Mouse (Mus musculus): ENCODE data around the gene Rbbp4. TPM values are rescaled to one million over a fixed set of nuclear protein-coding genes. Genes with fewer than 3 reads are reported as not detected.

The Rbbp4 gene
- polyA plus RNA-seq (2012; rRNA removed), result 16.3 and 16.6 TPM in 2 replicates

DNA sequence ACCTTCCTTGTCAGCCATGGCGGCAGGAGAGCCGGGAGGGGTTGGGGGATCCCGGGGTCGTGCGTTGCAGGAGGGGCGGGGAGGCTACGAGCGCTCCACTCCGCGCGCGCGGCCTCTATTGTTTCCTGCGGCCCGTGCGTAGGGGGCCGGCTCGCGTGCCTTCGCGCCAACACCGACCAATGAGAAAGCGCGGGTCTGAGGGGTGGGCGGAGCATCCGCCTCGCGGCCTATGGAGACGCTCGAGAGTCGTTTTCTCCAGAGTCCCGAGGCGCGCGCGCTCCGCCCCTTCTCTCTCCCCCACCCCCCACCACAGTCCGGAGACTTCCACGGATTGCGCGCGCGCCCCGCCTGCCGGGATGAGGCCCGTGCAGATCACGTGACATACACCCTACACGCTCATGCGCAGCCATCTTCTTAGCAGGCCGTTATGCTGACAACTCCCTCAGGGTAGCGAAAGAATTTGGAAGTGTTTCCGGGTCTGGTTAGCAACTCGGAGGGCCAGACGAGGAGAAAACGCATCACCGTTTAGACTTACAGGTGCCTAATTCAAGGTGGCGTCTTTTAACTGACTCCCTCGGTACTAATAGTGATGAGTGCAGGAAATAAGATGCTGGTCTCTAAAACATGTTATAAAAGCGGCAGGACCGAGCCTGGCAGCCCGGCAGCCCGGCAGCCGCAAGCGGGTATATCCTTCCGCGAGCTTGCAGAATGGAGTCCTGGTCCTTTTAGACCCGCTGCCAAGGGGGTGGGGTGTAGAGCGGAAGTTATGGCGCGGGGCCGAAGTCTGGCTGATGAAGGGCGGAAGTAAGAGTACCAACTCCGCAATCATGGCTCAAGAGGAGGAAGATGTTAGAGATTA, at the start of gene Rbbp4, which contains the start of gene Zbtb8os:
Gene Rbbp4 (minus strand): TSS at position 155 of the 859 bp plus-strand sequence.
Gene Zbtb8os (plus strand): TSS at position 480 of the 859 bp plus-strand sequence.
- 1% methylated on average over 72 of the region's 73 CpGs for WGBS

DNA sequence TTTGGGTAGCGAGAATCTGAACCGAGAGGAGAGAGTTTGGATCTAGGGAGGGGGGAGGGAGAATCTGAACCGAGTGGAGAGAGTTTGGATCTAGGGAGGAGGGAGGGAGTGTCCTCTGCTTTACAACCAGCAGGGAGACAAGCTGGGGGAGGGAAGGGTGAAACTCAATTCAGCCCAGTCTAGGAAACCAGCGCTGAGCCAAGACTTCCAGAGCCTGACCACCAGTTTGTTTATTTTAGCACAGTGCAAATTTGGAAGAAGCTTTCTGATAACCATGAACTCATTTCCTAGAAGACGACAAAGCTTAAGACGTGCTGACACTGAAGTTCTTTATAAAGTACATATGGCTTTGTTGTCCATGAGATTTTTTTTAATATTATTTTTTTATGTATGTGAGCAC, 49.3 kb upstream of the Rbbp4 start:
- no peak overlapping the region for H3K4me3 ChIP-seq (ENCODE audit: extremely low read depth, insufficient read depth, insufficient read length)
- H3K36me3 ChIP-seq (ENCODE audit: control insufficient read depth, insufficient read depth, low read length), result no peaks in the 10 kb centered on the region
- DNase-seq (ENCODE audit: low read depth in 1 of 2, low spot score in 2 of 2), result no peak
- H3K27ac ChIP-seq (ENCODE audit: insufficient read depth, low read length), result no peak overlapping the region
- H3K27me3 ChIP-seq (ENCODE audit: control insufficient read depth, insufficient read depth, low read length), result no peaks in the 10 kb centered on the region
- WGBS, result 60% methylated on average over 6 of the region's 6 CpGs
- TF ChIP-seq POLR2A (IDR thresholded peaks at IDR 0.05; ENCODE audit: low read depth, low read length) (no peak), CTCF (IDR thresholded peaks at IDR 0.05; ENCODE audit: extremely low read depth, insufficient read depth, insufficient read length, insufficient replicate concordance) (no peak)
- H3K4me1 ChIP-seq (ENCODE audit: control insufficient read depth, insufficient read depth, insufficient read length), result no peaks in the 10 kb centered on the region

More for the DNA sequence above, at the start of gene Rbbp4, which contains the start of gene Zbtb8os:
- peak; percentile 94 to 98 for DNase-seq (ENCODE audit: low read depth in 1 of 2, low spot score in 2 of 2)
- Histone ChIP-seq H3K4me3 (ENCODE audit: extremely low read depth, insufficient read depth, insufficient read length) (peak within 1 kb of the TSS; percentile 95), H3K4me1 (ENCODE audit: control insufficient read depth, insufficient read depth, insufficient read length) (no peaks in the 10 kb centered on the region), H3K36me3 (ENCODE audit: control insufficient read depth, insufficient read depth, low read length) (no peaks in the 10 kb centered on the region), H3K27ac (ENCODE audit: insufficient read depth, low read length) (peak within 1 kb of the TSS; percentile 98), H3K27me3 (ENCODE audit: control insufficient read depth, insufficient read depth, low read length) (no peaks in the 10 kb centered on the region)
- peak; percentile 69 for TF ChIP-seq POLR2A (IDR thresholded peaks at IDR 0.05; ENCODE audit: low read depth, low read length)
- no peak for TF ChIP-seq CTCF (IDR thresholded peaks at IDR 0.05; ENCODE audit: extremely low read depth, insufficient read depth, insufficient read length, insufficient replicate concordance)

DNA sequence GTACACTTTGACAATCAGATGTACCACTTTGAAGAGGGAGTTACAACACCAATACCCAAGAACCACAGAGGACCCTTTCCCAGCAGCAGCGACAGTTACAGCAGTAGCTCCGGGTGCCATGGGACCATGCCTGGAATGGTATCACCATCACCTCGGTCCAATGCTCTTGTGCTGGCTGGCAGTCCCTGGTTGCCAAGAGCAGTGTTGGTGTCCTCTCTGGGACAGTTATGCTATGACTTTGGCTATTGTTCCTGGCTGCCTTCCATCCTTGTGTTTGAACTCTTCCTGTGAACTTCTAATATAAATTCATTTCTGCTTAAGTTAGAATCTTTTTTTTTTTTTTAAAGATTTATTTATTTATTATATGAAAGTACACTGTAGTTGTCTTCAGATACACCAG, 48.4 kb upstream of the Rbbp4 start:
- Histone ChIP-seq H3K27me3 (ENCODE audit: control insufficient read depth, insufficient read depth, low read length) (no peaks in the 10 kb centered on the region), H3K4me3 (ENCODE audit: extremely low read depth, insufficient read depth, insufficient read length) (no peak overlapping the region)
- TF ChIP-seq POLR2A (IDR thresholded peaks at IDR 0.05; ENCODE audit: low read depth, low read length), result no peak
- TF ChIP-seq CTCF (IDR thresholded peaks at IDR 0.05; ENCODE audit: extremely low read depth, insufficient read depth, insufficient read length, insufficient replicate concordance), result no peak

DNA sequence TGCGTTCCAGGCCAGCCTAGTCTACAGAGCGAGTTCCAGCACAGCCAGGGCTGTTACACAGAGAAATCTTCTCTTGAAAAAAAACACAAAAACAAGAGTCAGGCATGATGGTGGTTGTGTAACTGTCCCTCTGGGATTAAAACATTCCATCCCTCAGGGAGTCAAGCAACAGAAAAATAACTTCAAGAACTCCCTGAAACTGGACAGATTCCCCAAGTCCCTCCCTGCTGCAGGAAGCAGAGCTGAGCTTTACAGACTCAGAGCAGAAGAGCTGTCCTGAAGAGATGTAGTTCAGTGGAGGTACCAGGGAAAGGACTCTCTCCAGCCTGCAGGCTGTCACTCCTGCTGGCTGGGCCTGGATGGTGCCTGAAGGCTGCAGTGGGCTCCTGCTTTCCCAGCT, 47.3 kb upstream of the Rbbp4 start:
- Histone ChIP-seq H3K27ac (ENCODE audit: insufficient read depth, low read length) (peak overlapping the region; percentile 45), H3K36me3 (ENCODE audit: control insufficient read depth, insufficient read depth, low read length) (no peaks in the 10 kb centered on the region), H3K4me3 (ENCODE audit: extremely low read depth, insufficient read depth, insufficient read length) (no peak overlapping the region), H3K27me3 (ENCODE audit: control insufficient read depth, insufficient read depth, low read length) (peaks cover 2% of the 10 kb centered on the region; the same call in 1 of the 2 replicates), H3K4me1 (ENCODE audit: control insufficient read depth, insufficient read depth, insufficient read length) (no peaks in the 10 kb centered on the region)
- TF ChIP-seq CTCF (IDR thresholded peaks at IDR 0.05; ENCODE audit: extremely low read depth, insufficient read depth, insufficient read length, insufficient replicate concordance) (no peak), POLR2A (IDR thresholded peaks at IDR 0.05; ENCODE audit: low read depth, low read length) (no peak)
- no peak for DNase-seq (ENCODE audit: low read depth in 1 of 2, low spot score in 2 of 2)
- WGBS, result 93% methylated on average over 2 of the region's 2 CpGs

More for the DNA sequence above, 48.4 kb upstream of the Rbbp4 start:
- no peak for DNase-seq (ENCODE audit: low read depth in 1 of 2, low spot score in 2 of 2)
- Histone ChIP-seq H3K27ac (ENCODE audit: insufficient read depth, low read length) (no peak overlapping the region), H3K36me3 (ENCODE audit: control insufficient read depth, insufficient read depth, low read length) (no peaks in the 10 kb centered on the region), H3K4me1 (ENCODE audit: control insufficient read depth, insufficient read depth, insufficient read length) (no peaks in the 10 kb centered on the region)
- WGBS, result 95% methylated on average over 3 of the region's 3 CpGs

DNA sequence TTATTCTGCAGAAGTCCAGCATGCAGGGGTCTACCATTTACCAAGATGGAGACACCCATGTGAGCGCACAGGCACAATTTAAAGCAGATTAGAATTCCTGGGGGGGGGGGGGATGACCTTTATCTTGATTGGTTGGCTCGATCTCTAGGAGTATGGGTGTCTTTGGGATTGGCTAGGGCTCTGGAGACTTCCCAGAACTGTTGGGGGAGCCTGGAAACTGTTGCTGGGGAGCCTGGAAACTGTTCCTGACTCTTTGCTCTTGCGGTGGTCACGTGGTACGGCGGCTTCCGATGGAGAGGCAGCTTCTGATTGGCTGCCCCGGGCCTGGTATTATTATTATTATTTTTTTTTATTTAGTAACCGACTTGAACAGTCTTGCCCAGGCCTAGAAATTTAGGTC, 46.9 kb upstream of the Rbbp4 start:
- 0 out of 2 replicates have a peak overlapping the region, but pooled peaks have one; percentile 8 for H3K27ac ChIP-seq (ENCODE audit: insufficient read depth, low read length)
- H3K4me1 ChIP-seq (ENCODE audit: control insufficient read depth, insufficient read depth, insufficient read length), result no peaks in the 10 kb centered on the region
- H3K27me3 ChIP-seq (ENCODE audit: control insufficient read depth, insufficient read depth, low read length), result peaks cover 4% of the 10 kb centered on the region; the same call in 1 of the 2 replicates
- WGBS, result 89% methylated on average over 9 of the region's 9 CpGs
- H3K36me3 ChIP-seq (ENCODE audit: control insufficient read depth, insufficient read depth, low read length), result no peaks in the 10 kb centered on the region
- DNase-seq (ENCODE audit: low read depth in 1 of 2, low spot score in 2 of 2), result no peak
- TF ChIP-seq CTCF (IDR thresholded peaks at IDR 0.05; ENCODE audit: extremely low read depth, insufficient read depth, insufficient read length, insufficient replicate concordance) (no peak), POLR2A (IDR thresholded peaks at IDR 0.05; ENCODE audit: low read depth, low read length) (no peak)
- H3K4me3 ChIP-seq (ENCODE audit: extremely low read depth, insufficient read depth, insufficient read length), result no peak overlapping the region

DNA sequence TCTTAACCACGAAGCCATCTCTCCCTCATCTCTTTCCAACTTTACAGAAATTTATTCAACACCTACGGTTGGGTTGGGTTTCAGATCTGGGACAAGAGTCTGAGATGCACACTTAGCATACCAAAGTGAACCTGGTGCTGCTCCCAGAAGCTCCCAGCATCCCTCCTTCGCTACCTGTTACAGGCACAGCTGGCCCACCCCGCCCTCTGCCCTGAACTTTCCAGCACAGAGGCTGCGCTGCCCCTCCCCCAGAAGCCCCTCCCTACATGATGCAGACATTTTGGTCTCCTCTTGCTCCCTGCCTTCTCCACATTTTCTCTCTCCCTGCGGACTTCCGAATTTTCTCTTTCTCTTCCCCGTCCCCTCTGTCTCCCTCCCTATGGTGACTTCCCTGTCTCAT, 46.0 kb upstream of the Rbbp4 start:
- Histone ChIP-seq H3K4me1 (ENCODE audit: control insufficient read depth, insufficient read depth, insufficient read length) (no peaks in the 10 kb centered on the region), H3K36me3 (ENCODE audit: control insufficient read depth, insufficient read depth, low read length) (no peaks in the 10 kb centered on the region), H3K27ac (ENCODE audit: insufficient read depth, low read length) (no peak overlapping the region), H3K4me3 (ENCODE audit: extremely low read depth, insufficient read depth, insufficient read length) (no peak overlapping the region), H3K27me3 (ENCODE audit: control insufficient read depth, insufficient read depth, low read length) (peaks cover 4% of the 10 kb centered on the region; the same call in 1 of the 2 replicates)
- no peak for TF ChIP-seq POLR2A (IDR thresholded peaks at IDR 0.05; ENCODE audit: low read depth, low read length)
- TF ChIP-seq CTCF (IDR thresholded peaks at IDR 0.05; ENCODE audit: extremely low read depth, insufficient read depth, insufficient read length, insufficient replicate concordance), result no peak
- 85% methylated on average over 8 of the region's 8 CpGs for WGBS
- no peak for DNase-seq (ENCODE audit: low read depth in 1 of 2, low spot score in 2 of 2)
